Mouse (Mus musculus) embryo, embryonic 10.5 days (tissue): ENCODE measurements at regions not wholly inside any gene's neighbourhood (a gene's known extent, or its start where the extent isn't known, plus 50 kb on each side); places are given as distances from the start of the nearest gene placed in this dataset.

ENCODE experiments used
- DNase-seq: peaks from one replicate; pipeline ENCODE4 v3.0.0-alpha.2; 2015; ENCODE audit warnings: low spot score

DNA sequence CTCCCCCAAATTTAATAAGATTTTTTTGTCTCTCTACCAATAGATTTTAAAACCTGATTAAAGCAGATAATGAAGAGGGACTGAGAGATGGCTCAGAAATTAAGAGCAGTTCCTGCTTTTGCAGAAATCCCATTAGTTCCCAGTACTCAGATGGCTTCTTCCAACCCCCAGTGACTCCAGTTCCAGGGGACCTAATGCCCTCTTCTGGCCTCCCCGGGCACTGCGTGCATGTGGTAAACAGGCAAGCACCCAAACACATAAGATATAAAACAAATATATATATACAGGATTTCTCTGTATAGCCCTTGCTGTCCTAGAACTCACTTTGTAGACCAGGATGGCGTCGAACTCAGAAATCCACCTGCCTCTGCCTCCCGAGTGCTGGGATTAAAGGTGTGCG, 163.9 kb upstream of the Dkk2 start:
- DNase-seq = peak; percentile 38

DNA sequence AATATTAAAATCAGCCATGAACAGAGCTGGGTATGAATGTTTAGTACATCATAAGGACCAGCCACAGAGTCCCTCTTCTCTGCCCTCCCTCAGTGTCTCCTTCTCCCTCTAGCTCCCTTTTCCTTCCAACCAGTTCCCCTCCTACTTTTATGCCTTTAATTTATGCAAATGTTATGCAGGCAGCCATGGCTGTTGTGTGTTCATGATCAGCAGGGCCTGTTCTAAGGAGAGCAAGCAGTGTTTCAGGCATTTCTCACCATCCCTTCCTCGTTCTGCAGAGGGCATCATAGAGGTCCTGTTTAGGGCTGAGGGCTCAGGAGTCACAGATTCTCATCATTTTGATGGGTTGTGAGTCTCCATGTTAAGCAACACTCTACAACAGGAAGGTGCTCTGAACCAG, 162.4 kb upstream of the Dkk2 start:
- DNase-seq = no peak

DNA sequence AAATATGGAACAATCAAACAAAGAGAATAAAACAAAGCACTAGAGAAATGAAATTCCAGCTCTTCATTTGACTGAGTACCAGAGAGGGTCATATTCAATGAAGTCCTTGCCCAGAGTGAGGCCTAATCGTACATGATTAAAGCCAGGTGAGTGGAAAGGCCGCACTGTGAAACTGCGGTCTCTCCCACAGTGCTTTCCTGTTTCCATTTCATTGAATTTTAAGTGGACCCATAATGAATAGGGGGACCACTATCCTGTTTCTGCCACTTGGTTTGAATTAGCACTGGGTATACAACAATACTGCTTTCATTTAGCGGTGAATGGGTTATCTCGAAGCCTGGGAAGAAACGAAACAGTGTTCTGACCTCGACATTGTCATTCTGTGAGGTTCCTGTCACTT, 144.2 kb upstream of the Dkk2 start:
- DNase-seq = peak; percentile 50

DNA sequence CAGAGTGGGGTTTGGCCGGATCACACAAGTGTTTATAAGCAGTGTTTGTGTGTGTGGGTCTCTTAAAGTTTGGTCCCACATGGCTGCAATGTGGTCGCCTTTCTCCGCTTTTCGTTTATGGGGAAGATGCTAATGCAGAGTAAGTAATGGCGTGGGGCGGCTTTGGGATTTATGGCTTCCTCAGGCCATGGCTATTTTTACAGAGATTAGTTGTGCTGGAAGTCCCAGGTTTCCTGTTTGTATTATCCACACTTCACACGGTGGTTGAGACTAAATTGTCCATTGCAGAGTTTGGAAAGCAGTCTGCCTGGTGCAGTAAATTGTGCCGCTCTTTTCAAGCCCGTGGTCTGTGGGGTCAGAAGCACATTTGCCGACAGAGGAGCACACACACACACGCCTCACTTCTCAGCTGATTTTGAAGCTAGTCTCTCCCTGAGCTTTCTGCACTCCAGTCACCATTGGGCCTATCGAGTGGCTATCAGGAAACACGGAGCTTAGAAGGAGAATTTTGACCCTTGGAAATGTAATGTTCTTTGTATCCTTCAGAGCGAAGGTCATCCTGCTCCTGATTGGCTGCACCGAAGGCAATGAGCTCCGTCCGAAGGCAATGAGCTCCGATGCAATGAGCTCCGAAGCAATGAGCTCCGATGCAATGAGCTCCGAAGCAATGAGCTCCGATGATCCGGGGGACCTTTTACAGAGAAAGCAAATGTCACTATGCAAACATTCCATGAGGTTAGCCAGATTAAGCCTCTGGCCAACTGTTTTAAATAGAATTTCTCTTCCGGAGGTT, 142.9 kb upstream of the Dkk2 start:
- DNase-seq = no peak

DNA sequence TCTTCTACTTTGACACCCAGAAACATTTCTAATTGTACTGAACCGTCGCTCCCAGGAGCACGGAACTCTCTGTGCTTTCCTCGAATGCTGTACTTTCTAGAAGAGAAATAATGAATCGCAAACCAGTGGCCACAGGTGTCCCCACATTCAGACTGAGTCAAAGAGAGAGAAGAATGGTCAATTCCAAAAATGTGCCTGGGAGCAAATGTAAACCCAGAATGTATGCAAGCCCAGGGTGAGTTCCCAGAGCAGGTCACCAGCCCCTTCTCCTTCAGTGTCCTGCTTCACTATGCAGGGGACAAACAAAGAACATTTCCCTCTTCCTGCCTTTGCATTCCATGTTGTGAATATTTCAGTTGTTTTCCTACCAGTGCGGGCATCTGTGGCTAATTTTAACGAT, 141.7 kb upstream of the Dkk2 start:
- no peak for DNase-seq

DNA sequence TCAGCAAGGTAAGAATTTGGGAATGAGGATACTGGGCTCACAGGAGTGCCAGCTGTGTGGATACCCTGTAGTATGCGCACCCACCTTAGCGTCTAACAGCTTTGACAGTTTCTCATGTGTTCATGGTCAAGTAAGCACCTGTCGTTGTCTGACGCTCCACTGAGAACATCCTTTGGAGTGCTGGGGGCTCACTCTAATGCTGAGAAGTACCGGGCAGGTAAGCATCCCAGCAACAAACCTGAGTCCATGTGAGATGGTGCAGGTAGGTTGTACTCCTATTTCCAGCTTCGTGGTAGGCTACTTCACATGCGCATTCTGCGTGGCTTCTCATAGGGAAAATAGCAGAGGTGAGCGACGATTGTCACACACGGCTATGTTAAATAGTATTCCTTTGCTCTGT, 129.3 kb upstream of the Dkk2 start:
- DNase-seq = no peak

DNA sequence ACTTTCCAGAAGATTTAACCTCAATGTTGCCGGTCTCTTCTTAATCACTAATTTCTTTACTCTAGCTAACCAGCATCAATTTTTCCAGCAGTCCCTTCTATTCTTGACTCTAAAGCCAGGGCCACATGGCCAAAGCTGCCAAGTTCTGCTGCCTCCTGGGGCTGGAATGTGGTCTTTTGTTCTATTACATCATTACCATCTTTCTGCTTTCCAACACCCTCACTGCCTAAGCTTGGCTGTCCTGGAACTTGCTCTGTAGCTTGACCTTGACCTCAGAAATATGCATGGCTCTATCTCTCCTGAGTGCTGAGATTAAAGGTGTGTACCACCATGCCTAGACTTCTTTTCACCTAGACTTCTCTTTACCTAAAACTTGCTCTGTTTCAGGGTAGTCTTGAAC, 124.5 kb upstream of the Dkk2 start:
- no peak for DNase-seq

DNA sequence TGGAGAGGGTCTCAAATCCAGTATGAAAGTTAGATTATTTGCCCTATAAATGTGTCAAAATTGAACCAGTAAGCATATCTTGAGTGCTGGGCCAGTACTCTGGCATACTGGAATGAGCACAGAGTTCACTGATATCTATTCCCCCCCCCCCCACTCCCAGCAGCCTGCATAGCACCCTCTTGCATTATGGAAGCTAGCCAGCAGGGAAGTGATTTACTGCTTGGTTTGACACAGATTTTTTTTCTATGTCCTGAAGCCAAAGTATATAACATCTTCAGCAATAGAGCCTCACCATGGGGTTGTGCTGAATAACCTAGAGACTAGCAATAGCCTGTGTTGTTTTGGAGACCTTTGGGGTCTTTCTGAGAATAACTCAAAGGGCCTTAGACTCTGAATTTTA, 123.5 kb upstream of the Dkk2 start:
- DNase-seq = no peak

DNA sequence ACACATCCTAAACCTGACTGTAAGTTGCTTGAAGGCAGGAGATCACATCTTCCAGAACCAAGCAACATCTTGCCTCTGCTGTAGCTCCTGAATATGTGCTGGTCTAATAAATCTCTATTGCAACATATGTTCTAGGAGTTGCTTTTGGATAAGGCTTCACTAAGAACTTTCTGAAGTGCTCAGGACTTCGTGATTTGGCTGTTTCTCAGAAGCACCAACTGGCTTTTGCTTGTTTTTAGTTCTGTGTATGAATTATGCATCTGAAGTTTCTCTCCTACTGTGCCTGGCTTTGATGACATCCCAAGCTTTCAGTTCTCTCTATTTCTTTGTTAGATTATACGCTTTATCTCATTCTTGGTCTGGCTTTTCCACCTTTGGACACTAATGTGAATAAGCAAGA, 122.2 kb upstream of the Dkk2 start:
- DNase-seq = no peak

DNA sequence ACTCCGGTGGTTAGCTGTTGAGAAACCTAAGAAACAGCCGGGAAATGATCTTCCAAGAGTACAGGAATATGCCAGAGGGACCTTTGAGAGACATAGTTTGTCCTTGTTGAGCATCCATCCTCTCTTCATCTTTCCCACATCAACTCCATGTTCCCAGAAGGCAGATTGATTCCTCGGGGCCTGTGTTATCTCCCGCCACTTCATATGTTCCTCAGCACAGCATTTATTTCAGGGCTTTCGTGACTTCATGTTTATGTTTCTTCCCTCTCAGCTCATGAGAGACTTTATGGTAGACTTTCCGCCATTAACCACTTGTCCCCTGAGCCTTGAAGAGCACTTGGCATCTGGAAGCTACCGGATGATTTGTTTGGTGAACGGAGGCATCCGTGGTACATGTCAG, 120.1 kb upstream of the Dkk2 start:
- DNase-seq = no peak

DNA sequence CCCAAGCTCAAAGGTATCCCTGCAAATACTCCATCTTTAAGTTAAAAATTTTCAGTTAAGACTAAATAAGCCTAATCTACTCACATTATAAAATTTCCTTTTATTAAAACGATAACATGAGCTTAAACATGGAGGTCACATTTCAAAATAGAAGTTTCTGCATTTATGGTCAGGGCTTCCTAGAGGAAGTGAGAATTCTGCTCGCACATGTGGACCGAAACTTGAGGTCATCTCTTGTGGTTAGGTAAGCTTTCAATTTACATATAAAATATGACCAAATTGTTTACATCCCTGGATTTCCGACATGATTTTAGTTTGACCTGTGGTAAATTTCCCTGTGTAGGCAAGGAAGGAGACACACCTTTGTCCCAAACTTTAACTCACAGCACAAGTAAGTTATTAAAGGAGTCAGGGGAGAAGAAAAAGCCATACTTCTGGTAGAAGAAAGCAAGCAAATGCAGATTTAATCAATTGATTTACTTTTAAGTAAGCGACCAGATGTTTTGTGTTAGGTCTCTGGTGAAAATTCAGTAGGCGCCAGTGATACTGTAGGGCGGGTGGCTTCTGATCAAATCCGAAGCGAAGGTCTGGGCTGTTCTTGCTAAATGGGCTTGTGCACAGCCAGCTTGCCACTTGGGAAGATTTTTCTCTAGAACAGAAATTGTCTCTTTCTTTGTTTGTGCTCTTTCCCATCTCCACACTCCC, 119.5 kb upstream of the Dkk2 start:
- DNase-seq = peak; percentile 32

DNA sequence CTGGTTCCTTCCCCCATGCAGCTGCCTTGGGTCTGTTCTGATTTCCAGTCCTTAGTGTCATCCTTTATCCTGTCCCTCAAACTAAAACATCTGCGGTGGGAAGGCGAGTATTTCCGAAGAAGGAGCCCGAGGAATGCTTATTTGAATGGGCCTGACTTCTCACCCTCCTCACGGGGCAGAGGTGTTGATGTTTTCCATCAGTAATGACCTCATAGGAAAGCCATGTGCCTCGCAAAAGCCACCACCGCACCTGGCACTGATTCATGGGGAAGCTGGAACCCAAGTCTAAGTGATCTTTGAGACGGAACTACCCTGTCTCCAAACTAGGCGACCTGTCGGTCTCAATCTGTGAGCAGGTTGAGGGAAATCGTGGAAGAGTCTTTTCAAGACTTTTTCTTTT, 117.8 kb upstream of the Dkk2 start:
- no peak for DNase-seq

DNA sequence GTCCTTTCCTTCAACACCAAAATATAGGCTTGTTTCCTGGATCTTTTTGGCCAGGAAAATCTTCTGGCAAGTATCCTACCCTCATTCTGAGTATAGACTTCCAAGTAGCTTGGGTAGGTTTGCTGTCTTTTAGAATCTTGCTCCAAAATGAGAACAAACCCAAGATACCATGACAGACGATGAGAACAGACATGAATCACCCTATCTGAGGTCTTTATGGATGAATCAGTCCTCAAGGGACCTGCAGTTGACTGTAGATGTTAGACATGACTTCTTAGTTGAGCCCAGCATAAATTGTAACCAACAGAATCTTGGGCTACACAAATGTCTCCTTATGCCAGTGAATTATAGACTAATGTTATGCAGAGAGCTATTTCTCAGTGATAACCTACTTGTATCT, 114.3 kb upstream of the Dkk2 start:
- no peak for DNase-seq

DNA sequence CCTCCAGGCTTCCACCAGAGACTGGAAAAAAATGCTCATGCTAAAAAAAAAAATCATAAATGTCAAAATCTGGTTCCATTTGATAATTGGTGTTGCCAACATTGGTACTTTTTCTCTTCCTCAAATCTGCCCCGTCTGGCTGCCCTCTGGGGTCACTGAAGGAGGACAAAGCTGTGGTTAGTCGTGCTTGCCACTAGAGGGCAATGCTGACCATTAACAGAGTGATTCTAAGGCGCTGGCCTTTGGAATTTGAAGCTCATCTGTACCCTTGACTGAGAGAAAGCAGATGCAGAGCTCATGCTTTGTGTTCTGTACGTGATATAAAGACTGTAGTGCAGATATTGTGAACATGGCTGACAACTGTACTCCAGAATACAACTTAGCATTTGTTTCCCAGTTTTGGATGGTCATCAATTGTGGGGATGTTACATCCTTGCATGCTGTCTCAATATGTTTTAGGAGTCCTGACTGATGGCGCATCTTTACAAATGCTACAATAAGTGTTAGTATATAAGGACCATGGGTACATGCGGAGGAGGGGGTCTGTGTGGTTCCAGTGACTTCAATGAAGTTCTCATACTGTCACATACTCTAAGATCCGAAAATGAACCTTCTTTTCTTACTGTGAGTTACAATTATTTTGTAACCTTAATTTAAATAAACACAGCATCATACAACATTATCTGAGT, 109.0 kb upstream of the Dkk2 start:
- peak; percentile 87 for DNase-seq

DNA sequence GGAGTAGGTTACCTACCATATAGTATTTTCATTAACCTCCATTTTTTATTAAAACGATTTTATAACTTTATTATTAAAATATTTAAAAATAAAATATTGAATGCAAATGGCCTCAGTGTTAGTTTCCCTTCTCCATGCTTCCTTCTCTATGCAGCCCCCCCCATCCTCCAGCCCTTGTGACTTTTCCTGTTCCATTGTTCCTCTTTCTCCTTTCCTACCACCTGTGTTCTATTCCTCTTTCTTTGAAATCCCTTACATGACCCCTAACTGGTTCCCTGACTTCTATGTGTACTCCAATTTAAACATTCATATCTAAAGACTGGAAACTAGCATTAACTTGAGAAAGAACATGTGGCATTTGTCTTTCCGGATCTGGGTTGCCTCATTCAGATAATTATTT, 101.8 kb upstream of the Dkk2 start:
- no peak for DNase-seq

DNA sequence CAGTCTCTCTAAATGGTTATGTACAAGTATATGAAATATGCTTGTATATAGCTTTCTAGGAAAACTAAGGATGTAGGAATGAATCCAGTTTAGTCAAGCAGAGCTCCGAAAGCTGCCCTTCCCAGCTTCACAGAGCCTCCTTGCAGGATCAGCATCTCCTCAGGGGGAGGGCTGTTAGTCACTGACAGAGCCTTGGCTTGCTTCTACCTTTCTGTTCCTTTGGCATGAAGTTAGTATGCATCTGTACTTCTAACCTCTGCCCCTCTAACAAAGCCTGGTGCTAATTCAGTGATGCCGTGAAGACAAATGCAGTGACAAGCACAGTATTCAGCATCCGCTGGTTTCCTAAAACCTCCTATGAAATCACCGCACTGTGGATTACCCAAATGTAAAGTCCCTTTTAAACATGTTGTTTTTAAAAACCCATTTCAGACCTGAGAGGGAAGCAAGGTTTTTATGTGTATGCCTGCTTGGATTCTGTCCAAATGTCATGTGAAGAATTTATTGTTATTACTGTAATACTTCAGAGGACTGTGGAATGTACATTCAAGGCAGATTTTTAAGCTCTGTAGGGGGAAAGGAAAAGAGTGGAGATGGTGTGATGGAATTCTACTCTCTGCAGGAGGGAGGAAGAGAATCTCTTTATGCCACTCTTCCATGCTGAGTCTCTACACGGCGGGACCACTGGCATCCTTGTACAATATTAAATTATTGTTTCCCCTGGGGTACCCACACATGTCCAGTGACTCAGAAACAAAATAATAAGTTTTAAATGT, 86.1 kb upstream of the Dkk2 start:
- no peak for DNase-seq

DNA sequence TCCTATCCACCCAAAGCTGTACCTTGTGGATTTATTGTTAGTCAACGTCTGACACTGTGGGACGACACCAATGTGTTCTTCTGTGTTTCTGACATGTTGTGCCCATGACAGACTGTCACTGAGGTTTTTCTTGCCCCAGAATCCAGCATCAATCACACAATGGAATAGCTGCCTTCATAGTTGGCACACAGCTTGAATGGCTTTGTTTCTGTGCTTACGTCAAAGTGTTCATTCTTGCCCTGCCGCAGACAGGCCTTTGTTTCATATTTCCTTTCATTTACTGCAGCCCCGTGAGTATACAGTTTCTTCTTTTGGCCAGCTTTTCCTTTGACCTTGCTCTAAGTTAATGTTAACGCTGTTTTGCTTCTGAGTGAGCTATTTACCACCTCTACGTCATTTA, 78.9 kb upstream of the Dkk2 start:
- no peak for DNase-seq

DNA sequence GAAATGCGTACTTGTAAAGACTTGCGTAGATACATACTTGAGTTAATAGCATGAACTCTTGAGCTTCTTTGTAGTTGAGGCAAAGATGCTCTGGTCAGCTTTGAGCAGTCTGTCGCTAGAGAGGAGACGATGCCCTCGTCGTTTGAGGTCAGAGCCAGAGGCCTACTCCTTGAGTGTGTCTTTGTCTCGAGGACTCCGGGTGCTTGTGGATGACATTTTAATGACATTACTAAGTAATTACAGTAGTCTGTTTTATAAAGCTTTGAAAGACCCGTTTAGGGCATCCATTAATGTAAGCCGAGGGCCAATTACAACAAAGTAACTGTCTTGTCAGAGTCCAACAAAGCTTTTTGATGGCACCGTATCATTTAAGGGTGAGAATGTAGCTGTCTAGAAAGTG, 78.2 kb upstream of the Dkk2 start:
- no peak for DNase-seq

DNA sequence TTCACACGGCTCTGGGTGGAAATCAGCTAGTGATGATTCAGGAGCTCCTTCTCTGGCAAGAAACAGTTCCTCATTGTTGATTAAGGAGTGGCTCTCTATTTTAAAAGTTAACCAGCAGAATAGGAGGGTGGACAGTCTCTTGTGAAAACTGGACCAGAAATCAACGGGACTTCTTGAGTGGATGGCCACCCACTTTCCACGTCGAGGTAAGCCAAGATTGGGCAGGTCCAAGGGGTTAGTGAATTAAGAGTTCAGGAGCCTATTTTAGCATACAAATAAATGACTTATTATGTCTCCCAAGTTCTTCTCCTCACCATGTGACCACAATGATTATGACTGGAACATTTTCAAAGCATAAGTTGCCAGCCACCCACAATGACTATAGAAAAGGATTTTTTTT, 77.7 kb upstream of the Dkk2 start:
- no peak for DNase-seq

DNA sequence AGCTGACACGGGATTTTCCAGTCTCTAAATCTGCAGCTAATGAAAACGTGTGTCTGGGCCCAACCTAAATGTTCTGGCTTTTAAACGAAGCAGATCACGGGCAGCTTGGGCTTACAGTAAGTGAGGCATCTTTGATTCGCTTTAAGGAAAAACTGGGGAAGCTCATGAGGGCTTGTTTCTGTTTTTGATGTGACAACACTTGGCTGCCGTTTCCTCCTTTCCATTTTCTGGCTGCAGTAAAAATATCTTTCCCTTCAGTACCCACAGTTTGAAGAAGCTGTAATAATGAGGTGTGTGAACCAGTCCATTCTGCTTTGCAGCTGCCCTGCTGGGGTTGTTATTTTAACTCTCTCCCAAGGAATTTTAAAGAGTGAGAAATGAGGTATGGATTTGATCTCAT, 69.9 kb upstream of the Dkk2 start:
- no peak for DNase-seq

DNA sequence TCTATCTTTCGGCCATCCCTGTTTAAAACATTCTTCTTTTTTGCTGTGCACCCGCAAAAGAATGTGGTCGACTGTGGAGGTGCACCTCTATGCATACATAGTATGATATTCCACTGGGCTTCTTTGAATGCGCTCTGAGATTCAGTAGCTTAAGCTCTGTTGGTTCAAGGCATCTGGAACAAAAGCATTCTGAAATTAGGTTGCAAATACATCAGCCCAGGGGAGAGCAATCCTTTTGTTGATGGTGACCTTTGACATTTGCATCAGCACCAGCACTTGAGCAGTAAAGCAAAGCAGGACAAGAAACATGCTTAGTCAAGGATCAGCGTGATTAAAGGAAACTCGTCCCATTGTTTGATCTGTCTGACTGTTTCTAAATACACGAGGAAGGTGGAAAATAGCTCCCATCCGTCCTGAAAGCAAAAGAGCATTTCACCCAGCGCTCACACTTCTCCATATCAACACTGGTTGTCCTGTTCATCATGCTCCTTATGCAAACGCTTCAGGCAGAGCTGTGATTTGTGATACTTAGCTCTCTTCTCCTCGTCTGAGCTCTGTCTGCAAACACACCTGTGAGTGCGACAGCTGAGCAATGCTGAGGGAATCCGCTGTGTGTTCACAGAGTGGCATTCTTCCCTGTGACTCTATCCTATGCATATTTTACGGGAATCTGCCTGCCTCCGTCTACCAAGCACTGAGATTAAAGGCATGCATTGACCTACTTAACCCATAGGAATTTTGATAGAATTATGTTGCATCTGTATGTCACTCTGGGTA, 67.4 kb upstream of the Dkk2 start:
- peak; percentile 59 for DNase-seq

DNA sequence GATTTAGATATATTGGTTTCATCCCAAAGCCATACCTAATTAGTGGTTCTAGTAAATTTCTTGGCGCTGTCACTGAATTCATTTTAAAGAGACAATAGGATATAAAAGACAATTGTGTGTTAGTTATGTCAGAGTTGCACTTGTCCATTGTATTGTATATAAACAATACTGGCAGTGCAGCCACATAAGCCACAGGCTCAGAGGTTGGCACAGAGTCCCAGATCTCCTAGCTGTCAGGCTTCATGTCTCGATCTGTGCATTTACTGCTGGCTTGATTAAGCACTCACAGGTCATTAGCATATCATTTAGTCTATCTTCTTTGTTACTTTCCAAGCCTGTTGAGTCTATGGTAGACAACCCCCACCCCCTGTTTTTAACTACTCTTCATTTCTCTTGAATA, 66.6 kb upstream of the Dkk2 start:
- no peak for DNase-seq
